ENCODE assay signal across 8 mouse cellular contexts in genomic region chr5:4756871-4757711, GRCm38 (mm10). TPM values are rescaled to one million over a fixed set of nuclear protein-coding genes. Genes with fewer than 3 reads are reported as not detected.
DNase-seq lines count a peak whose midpoint lies in the region; ATAC-seq and TF ChIP-seq lines count a peak whose summit lies in the region.

No protein-coding gene starts in this region.

- no peaks in the 10 kb centered on the region for H3K36me3 ChIP-seq in hindbrain, embryonic 10.5 days
- no peaks in the 10 kb centered on the region for H3K36me3 ChIP-seq in lung, postnatal 0 days (ENCODE audit: insufficient read depth, low read length)

- H3K27ac ChIP-seq in hindbrain, embryonic 10.5 days, result peak overlapping the region; percentile 97
- peak overlapping the region; percentile 95 for H3K27ac ChIP-seq in lung, postnatal 0 days (ENCODE audit: low read length)

- H3K9me3 ChIP-seq in hindbrain, embryonic 10.5 days, result no peaks in the 10 kb centered on the region
- H3K9me3 ChIP-seq in lung, postnatal 0 days (ENCODE audit: low read length), result no peaks in the 10 kb centered on the region

- peak; percentile 5; the same call in 1 of the 2 replicates for TF ChIP-seq CTCF in lung, postnatal 0 days (IDR thresholded peaks at IDR 0.05)

- H3K4me3 ChIP-seq in hindbrain, embryonic 10.5 days, result peak overlapping the region; percentile 85
- peak overlapping the region; percentile 93 for H3K4me3 ChIP-seq in lung, postnatal 0 days (ENCODE audit: low read depth, low read length)

- peaks cover 42% of the 10 kb centered on the region for H3K4me1 ChIP-seq in hindbrain, embryonic 10.5 days (replicated peaks)
- H3K4me1 ChIP-seq in lung, postnatal 0 days (ENCODE audit: insufficient read depth, low read depth, low read length), result 0 out of 2 replicates have a peak, but pooled peaks cover 8% of the 10 kb centered on the region

- peak overlapping the region; percentile 94 for H3K4me2 ChIP-seq in lung, postnatal 0 days (replicated peaks; ENCODE audit: low read depth, low read length)

- TF ChIP-seq EP300 in lung, postnatal 0 days (IDR thresholded peaks at IDR 0.05), result no peak

- peak overlapping the region; percentile 83 for H3K9ac ChIP-seq in lung, postnatal 0 days (replicated peaks; ENCODE audit: low read depth)

- peak; percentile 68 for ATAC-seq in lung, postnatal 0 days

- peaks cover 37% of the 10 kb centered on the region for H3K27me3 ChIP-seq in hindbrain, embryonic 10.5 days (ENCODE audit: insufficient read depth, poor library complexity, severe bottlenecking)
- H3K27me3 ChIP-seq in lung, postnatal 0 days (replicated peaks; ENCODE audit: insufficient read depth, low read length), result no peaks in the 10 kb centered on the region

- peak; percentile 84 for DNase-seq in NIH3T3 (ENCODE audit: low read depth)
- DNase-seq in cerebellum, adult 9-11 months, result peak; percentile 68
- DNase-seq in frontal cortex, postnatal 14 days (ENCODE audit: low spot score in 2 of 2), result peak; percentile 18 to 48
- DNase-seq in hindbrain, embryonic 10.5 days (ENCODE audit: low spot score), result peak; percentile 77
- peak; percentile 59 to 68 for DNase-seq in layer of hippocampus, postnatal 10 days (ENCODE audit: low spot score in 2 of 2)
- DNase-seq in lung, postnatal 0 days (ENCODE audit: low spot score), result peak; percentile 74
- peak; percentile 61 for DNase-seq in retina, postnatal 1 day
- DNase-seq in thymus, postnatal 0 days (ENCODE audit: low spot score), result no peak

- under 1% methylated on average over 78 of the region's 80 CpGs for WGBS in hindbrain, embryonic 10.5 days
- WGBS in lung, postnatal 0 days, result 2% methylated on average over 57 of the region's 80 CpGs

RNA-seq across cellular contexts. Expression of gene Fzd1, which starts 0.7 kb away (rescaled TPM):
- polyA plus RNA-seq in hindbrain, embryonic 10.5 days (2016; fragmentation: Nextera tagmentation; extraction: Ambion mirVana), result 11.9 and 12.6 TPM in 2 replicates
- total RNA-seq in layer of hippocampus, postnatal 10 days (2021), result 10 to 100 TPM; 18.5 to 20.5 TPM
- polyA plus RNA-seq in lung, postnatal 0 days (2015; fragmentation: Nextera tagmentation; extraction: Ambion mirVana), result 18.3 and 23.3 TPM in 2 replicates
- polyA plus RNA-seq in thymus, postnatal 0 days (2015; fragmentation: Nextera tagmentation; extraction: Ambion mirVana), result 1.9 TPM in 2 replicates
